Mouse (Mus musculus): ENCODE measurements around the gene Slco2b1. TPM values are rescaled to one million over a fixed set of nuclear protein-coding genes. Genes with fewer than 3 reads are reported as not detected.
"Not testable (repeated sequence)": the region's sequence is repeated elsewhere in the genome, so short reads cannot be mapped to it uniquely, and the experiment has no call there.

Gene Slco2b1
- 3.9 and 5.0 TPM in 2 replicates for polyA plus RNA-seq (2015; fragmentation: Nextera tagmentation; extraction: Ambion mirVana)

GRCm38 (mm10) chr7:99711166-99711565, at the start of gene Slco2b1:
TSS of gene Slco2b1 (minus strand) at chr7:99711340.
- H3K4me2 ChIP-seq = no peak within 1 kb of the TSS
- 0 out of 2 replicates have a peak, but pooled peaks cover 3% of the 10 kb centered on the region for H3K27me3 ChIP-seq
- peaks cover 19% of the 10 kb centered on the region for H3K4me1 ChIP-seq
- H3K9ac ChIP-seq = no peak within 1 kb of the TSS
- H3K4me3 ChIP-seq = no peak within 1 kb of the TSS
- WGBS = 79% methylated on average over 8 of the region's 8 CpGs
- H3K9me3 ChIP-seq = no peaks in the 10 kb centered on the region
- ATAC-seq (ENCODE audit: insufficient number of reproducible peaks, low FRiP score, low TSS enrichment, low read depth) = no peak
- H3K27ac ChIP-seq = no peak within 1 kb of the TSS
- no peaks in the 10 kb centered on the region for H3K36me3 ChIP-seq

- WGBS = 70% methylated on average over 9 of the region's 9 CpGs
- H3K4me1 ChIP-seq = no peaks in the 10 kb centered on the region
- H3K27ac ChIP-seq = no peak overlapping the region
- H3K9me3 ChIP-seq = no peaks in the 10 kb centered on the region
- H3K4me3 ChIP-seq = no peak overlapping the region
- no peaks in the 10 kb centered on the region for H3K36me3 ChIP-seq
- no peak overlapping the region for H3K4me2 ChIP-seq
- ATAC-seq (ENCODE audit: insufficient number of reproducible peaks, low FRiP score, low TSS enrichment, low read depth) = no peak
- H3K9ac ChIP-seq = no peak overlapping the region
- no peaks in the 10 kb centered on the region for H3K27me3 ChIP-seq
These were observed 28.1 kb upstream of the Slco2b1 start for GRCm38 (mm10) chr7:99739276-99739675.

- not testable (repeated sequence) for H3K9me3 ChIP-seq; H3K9ac ChIP-seq; H3K4me2 ChIP-seq; H3K4me3 ChIP-seq; H3K27ac ChIP-seq; H3K27me3 ChIP-seq; H3K4me1 ChIP-seq; H3K36me3 ChIP-seq; ATAC-seq (ENCODE audit: insufficient number of reproducible peaks, low FRiP score, low TSS enrichment, low read depth)
- 95% methylated on average over 9 of the region's 9 CpGs for WGBS
These were observed 24.4 kb upstream of the Slco2b1 start for GRCm38 (mm10) chr7:99735491-99735890.

GRCm38 (mm10) chr7:99734612-99735011, 23.5 kb upstream of the Slco2b1 start:
- H3K4me1 ChIP-seq = no peaks in the 10 kb centered on the region
- no peak overlapping the region for H3K27ac ChIP-seq
- no peak overlapping the region for H3K4me3 ChIP-seq
- ATAC-seq (ENCODE audit: insufficient number of reproducible peaks, low FRiP score, low TSS enrichment, low read depth) = no peak
- no peaks in the 10 kb centered on the region for H3K9me3 ChIP-seq
- H3K36me3 ChIP-seq = no peaks in the 10 kb centered on the region
- H3K27me3 ChIP-seq = no peaks in the 10 kb centered on the region
- no peak overlapping the region for H3K4me2 ChIP-seq
- no peak overlapping the region for H3K9ac ChIP-seq
- 96% methylated on average over 2 of the region's 2 CpGs for WGBS

- Histone ChIP-seq H3K9ac (no peak within 1 kb of the TSS), H3K4me3 (no peak within 1 kb of the TSS), H3K4me2 (no peak within 1 kb of the TSS), H3K4me1 (no peaks in the 10 kb centered on the region), H3K9me3 (no peaks in the 10 kb centered on the region), H3K27ac (no peak within 1 kb of the TSS), H3K36me3 (no peaks in the 10 kb centered on the region), H3K27me3 (no peaks in the 10 kb centered on the region)
- WGBS = 87% methylated on average over 2 of the region's 2 CpGs
- no peak for ATAC-seq (ENCODE audit: insufficient number of reproducible peaks, low FRiP score, low TSS enrichment, low read depth)
These were observed 18.8 kb upstream of the Slco2b1 start, which contains the start of gene Olfr520 for GRCm38 (mm10) chr7:99729973-99730372. TSS of gene Olfr520 (plus strand) at chr7:99730273.

- 70% methylated on average over 2 of the region's 2 CpGs for WGBS
- no peak for ATAC-seq (ENCODE audit: insufficient number of reproducible peaks, low FRiP score, low TSS enrichment, low read depth)
These were observed 5.4 kb upstream of the Slco2b1 start for GRCm38 (mm10) chr7:99716536-99716935.

GRCm38 (mm10) chr7:99712431-99712830, 1.3 kb upstream of the Slco2b1 start:
- no peak overlapping the region for H3K9ac ChIP-seq
- no peak overlapping the region for H3K4me2 ChIP-seq
- H3K4me1 ChIP-seq = peaks cover 6% of the 10 kb centered on the region
- H3K27me3 ChIP-seq = 0 out of 2 replicates have a peak, but pooled peaks cover 3% of the 10 kb centered on the region
- H3K27ac ChIP-seq = no peak overlapping the region
- no peak overlapping the region for H3K4me3 ChIP-seq
- ATAC-seq (ENCODE audit: insufficient number of reproducible peaks, low FRiP score, low TSS enrichment, low read depth) = no peak
- no peaks in the 10 kb centered on the region for H3K36me3 ChIP-seq
- WGBS = 79% methylated on average over 4 of the region's 4 CpGs
- no peaks in the 10 kb centered on the region for H3K9me3 ChIP-seq

More at GRCm38 (mm10) chr7:99716536-99716935, 5.4 kb upstream of the Slco2b1 start:
- Histone ChIP-seq H3K4me2 (no peak overlapping the region), H3K9me3 (no peaks in the 10 kb centered on the region), H3K27ac (no peak overlapping the region), H3K27me3 (no peaks in the 10 kb centered on the region), H3K9ac (no peak overlapping the region), H3K4me3 (no peak overlapping the region), H3K4me1 (no peaks in the 10 kb centered on the region), H3K36me3 (no peaks in the 10 kb centered on the region)

GRCm38 (mm10) chr7:99710476-99710875, 664 bp downstream of the Slco2b1 start:
- 24% methylated on average over 1 of the region's 1 CpGs for WGBS

GRCm38 (mm10) chr7:99709992-99710391, 1.1 kb downstream of the Slco2b1 start:
- WGBS = 53% methylated on average over 7 of the region's 7 CpGs
- no peaks in the 10 kb centered on the region for H3K36me3 ChIP-seq
- no peak overlapping the region for H3K4me2 ChIP-seq
- H3K27ac ChIP-seq = no peak overlapping the region
- H3K4me3 ChIP-seq = no peak overlapping the region
- H3K9ac ChIP-seq = no peak overlapping the region
- no peak for ATAC-seq (ENCODE audit: insufficient number of reproducible peaks, low FRiP score, low TSS enrichment, low read depth)
- peaks cover 21% of the 10 kb centered on the region for H3K4me1 ChIP-seq
- 0 out of 2 replicates have a peak, but pooled peaks cover 3% of the 10 kb centered on the region for H3K27me3 ChIP-seq
- H3K9me3 ChIP-seq = no peaks in the 10 kb centered on the region

More at GRCm38 (mm10) chr7:99710476-99710875, 664 bp downstream of the Slco2b1 start:
- no peak for ATAC-seq (ENCODE audit: insufficient number of reproducible peaks, low FRiP score, low TSS enrichment, low read depth)
- 0 out of 2 replicates have a peak, but pooled peaks cover 3% of the 10 kb centered on the region for H3K27me3 ChIP-seq
- H3K27ac ChIP-seq = no peak overlapping the region
- H3K4me2 ChIP-seq = no peak overlapping the region
- no peak overlapping the region for H3K4me3 ChIP-seq
- no peaks in the 10 kb centered on the region for H3K9me3 ChIP-seq
- no peaks in the 10 kb centered on the region for H3K36me3 ChIP-seq
- peaks cover 21% of the 10 kb centered on the region for H3K4me1 ChIP-seq
- no peak overlapping the region for H3K9ac ChIP-seq

- H3K27ac ChIP-seq = no peak overlapping the region
- H3K4me1 ChIP-seq = peaks cover 21% of the 10 kb centered on the region
- no peak for ATAC-seq (ENCODE audit: insufficient number of reproducible peaks, low FRiP score, low TSS enrichment, low read depth)
- no peak overlapping the region for H3K4me3 ChIP-seq
- no peak overlapping the region for H3K9ac ChIP-seq
- 0 out of 2 replicates have a peak, but pooled peaks cover 3% of the 10 kb centered on the region for H3K27me3 ChIP-seq
- WGBS = 61% methylated on average over 5 of the region's 5 CpGs
- H3K36me3 ChIP-seq = no peaks in the 10 kb centered on the region
- H3K9me3 ChIP-seq = no peaks in the 10 kb centered on the region
- H3K4me2 ChIP-seq = no peak overlapping the region
These were observed 2.4 kb downstream of the Slco2b1 start for GRCm38 (mm10) chr7:99708750-99709149.

- ATAC-seq (ENCODE audit: insufficient number of reproducible peaks, low FRiP score, low TSS enrichment, low read depth) = no peak
- no peak overlapping the region for H3K4me2 ChIP-seq
- 0 out of 2 replicates have a peak, but pooled peaks cover 3% of the 10 kb centered on the region for H3K27me3 ChIP-seq
- no peaks in the 10 kb centered on the region for H3K9me3 ChIP-seq
- no peaks in the 10 kb centered on the region for H3K36me3 ChIP-seq
- no peak overlapping the region for H3K9ac ChIP-seq
- H3K27ac ChIP-seq = no peak overlapping the region
- no peak overlapping the region for H3K4me3 ChIP-seq
- 53% methylated on average over 8 of the region's 8 CpGs for WGBS
- peaks cover 21% of the 10 kb centered on the region for H3K4me1 ChIP-seq
These were observed 2.8 kb downstream of the Slco2b1 start for GRCm38 (mm10) chr7:99708301-99708721.

- H3K4me1 ChIP-seq = peaks cover 21% of the 10 kb centered on the region
- 73% methylated on average over 6 of the region's 6 CpGs for WGBS
These were observed 3.5 kb downstream of the Slco2b1 start for GRCm38 (mm10) chr7:99707671-99708070.

More at GRCm38 (mm10) chr7:99707671-99708070, 3.5 kb downstream of the Slco2b1 start:
- Histone ChIP-seq H3K4me2 (no peak overlapping the region), H3K36me3 (no peaks in the 10 kb centered on the region), H3K4me3 (no peak overlapping the region), H3K9me3 (no peaks in the 10 kb centered on the region), H3K9ac (no peak overlapping the region), H3K27ac (no peak overlapping the region), H3K27me3 (0 out of 2 replicates have a peak, but pooled peaks cover 3% of the 10 kb centered on the region)
- no peak for ATAC-seq (ENCODE audit: insufficient number of reproducible peaks, low FRiP score, low TSS enrichment, low read depth)

Data from limb, embryonic 15.5 days (tissue).